Mouse (Mus musculus): ENCODE data around the gene Tceal9. TPM values are rescaled to one million over a fixed set of nuclear protein-coding genes. Genes with fewer than 3 reads are reported as not detected.
A peak's percentile ranks its signal among the peaks of the same experiment; 100 is the strongest.
"Not testable (repeated sequence)": the region's sequence is repeated elsewhere in the genome, so short reads cannot be mapped to it uniquely, and the experiment has no call there.

Gene Tceal9
- polyA plus RNA-seq, 1 experiment: 93.5 TPM

DNA sequence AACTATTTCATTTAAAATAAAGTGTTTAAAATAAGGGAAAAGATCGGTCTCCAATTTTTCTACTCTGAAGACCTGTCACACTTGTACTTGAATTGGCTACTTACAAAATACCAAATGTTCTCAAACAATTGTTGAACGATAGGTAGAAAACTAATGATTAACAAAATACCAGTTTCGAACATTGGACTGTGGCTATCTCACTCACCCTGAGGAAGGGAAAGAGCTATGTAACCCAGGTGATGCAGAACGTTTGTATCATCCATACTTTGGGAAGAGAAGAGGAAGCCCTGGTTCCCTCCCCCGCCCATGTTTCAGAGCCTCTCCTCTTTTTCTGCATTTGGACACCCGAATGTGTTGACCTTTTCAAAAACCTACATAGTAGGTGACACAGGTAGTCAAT lies 40.5 kb upstream of the Tceal9 start:
- Histone ChIP-seq H3K27me3 (ENCODE audit: control insufficient read depth, insufficient read depth, insufficient read length) (no peaks in the 10 kb centered on the region), H3K79me3 (ENCODE audit: low read depth) (no peaks in the 10 kb centered on the region), H3K36me3 (ENCODE audit: control insufficient read depth, insufficient read depth) (no peaks in the 10 kb centered on the region), H3K4me3 (ENCODE audit: insufficient read depth, poor library complexity, severe bottlenecking) (no peak overlapping the region), H3ac (ENCODE audit: control insufficient read depth, insufficient read length, low read depth) (no peak overlapping the region), H3K79me2 (ENCODE audit: control insufficient read depth, insufficient read depth) (no peaks in the 10 kb centered on the region)
- TF ChIP-seq MAX (IDR thresholded peaks at IDR 0.05) (no peak), CEBPB (IDR thresholded peaks at IDR 0.05; ENCODE audit: low read depth) (no peak), CTCF (IDR thresholded peaks at IDR 0.05; ENCODE audit: control insufficient read depth, insufficient read depth, insufficient read length) (no peak), MYOG (IDR thresholded peaks at IDR 0.05; ENCODE audit: control insufficient read depth, extremely low read depth, insufficient read length) (no peak), USF1 (IDR thresholded peaks at IDR 0.05; ENCODE audit: low read depth) (no peak), MYOD1 (IDR thresholded peaks at IDR 0.05; ENCODE audit: control insufficient read depth, insufficient read length, low read depth) (no peak), FOSL1 (IDR thresholded peaks at IDR 0.05; ENCODE audit: insufficient read depth, low read length, poor library complexity, severe bottlenecking) (no peak)

DNA sequence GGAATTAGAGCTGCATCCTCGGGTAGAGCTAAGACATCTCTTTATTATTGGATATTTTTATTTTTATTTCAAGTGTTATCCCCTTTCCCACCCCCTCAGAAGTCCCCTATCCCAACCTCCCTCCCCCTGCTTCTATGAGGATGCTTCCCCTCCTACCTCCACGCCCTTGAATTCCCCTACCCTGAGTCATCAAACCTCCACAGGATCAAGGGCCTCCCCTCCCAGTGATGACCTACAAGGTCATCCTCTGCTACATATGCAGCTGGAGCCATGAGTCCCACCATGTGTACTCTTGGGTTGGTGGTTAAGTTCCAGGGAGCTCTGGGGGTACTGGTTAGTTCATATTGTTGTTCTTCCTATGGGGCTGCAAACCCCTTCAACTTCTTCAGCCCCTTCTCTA lies 31.5 kb upstream of the Tceal9 start:
- TF ChIP-seq MAX (IDR thresholded peaks at IDR 0.05) (no peak), CEBPB (IDR thresholded peaks at IDR 0.05; ENCODE audit: low read depth) (no peak), CTCF (IDR thresholded peaks at IDR 0.05; ENCODE audit: control insufficient read depth, insufficient read depth, insufficient read length) (no peak), FOSL1 (IDR thresholded peaks at IDR 0.05; ENCODE audit: insufficient read depth, low read length, poor library complexity, severe bottlenecking) (no peak), MYOD1 (IDR thresholded peaks at IDR 0.05; ENCODE audit: control insufficient read depth, insufficient read length, low read depth) (no peak), MYOG (IDR thresholded peaks at IDR 0.05; ENCODE audit: control insufficient read depth, extremely low read depth, insufficient read length) (no peak), USF1 (IDR thresholded peaks at IDR 0.05; ENCODE audit: low read depth) (no peak)
- Histone ChIP-seq H3ac (ENCODE audit: control insufficient read depth, insufficient read length, low read depth) (no peak overlapping the region), H3K4me3 (ENCODE audit: insufficient read depth, poor library complexity, severe bottlenecking) (no peak overlapping the region), H3K79me3 (ENCODE audit: low read depth) (no peaks in the 10 kb centered on the region), H3K79me2 (ENCODE audit: control insufficient read depth, insufficient read depth) (no peaks in the 10 kb centered on the region), H3K27me3 (ENCODE audit: control insufficient read depth, insufficient read depth, insufficient read length) (no peaks in the 10 kb centered on the region), H3K36me3 (ENCODE audit: control insufficient read depth, insufficient read depth) (no peaks in the 10 kb centered on the region)

DNA sequence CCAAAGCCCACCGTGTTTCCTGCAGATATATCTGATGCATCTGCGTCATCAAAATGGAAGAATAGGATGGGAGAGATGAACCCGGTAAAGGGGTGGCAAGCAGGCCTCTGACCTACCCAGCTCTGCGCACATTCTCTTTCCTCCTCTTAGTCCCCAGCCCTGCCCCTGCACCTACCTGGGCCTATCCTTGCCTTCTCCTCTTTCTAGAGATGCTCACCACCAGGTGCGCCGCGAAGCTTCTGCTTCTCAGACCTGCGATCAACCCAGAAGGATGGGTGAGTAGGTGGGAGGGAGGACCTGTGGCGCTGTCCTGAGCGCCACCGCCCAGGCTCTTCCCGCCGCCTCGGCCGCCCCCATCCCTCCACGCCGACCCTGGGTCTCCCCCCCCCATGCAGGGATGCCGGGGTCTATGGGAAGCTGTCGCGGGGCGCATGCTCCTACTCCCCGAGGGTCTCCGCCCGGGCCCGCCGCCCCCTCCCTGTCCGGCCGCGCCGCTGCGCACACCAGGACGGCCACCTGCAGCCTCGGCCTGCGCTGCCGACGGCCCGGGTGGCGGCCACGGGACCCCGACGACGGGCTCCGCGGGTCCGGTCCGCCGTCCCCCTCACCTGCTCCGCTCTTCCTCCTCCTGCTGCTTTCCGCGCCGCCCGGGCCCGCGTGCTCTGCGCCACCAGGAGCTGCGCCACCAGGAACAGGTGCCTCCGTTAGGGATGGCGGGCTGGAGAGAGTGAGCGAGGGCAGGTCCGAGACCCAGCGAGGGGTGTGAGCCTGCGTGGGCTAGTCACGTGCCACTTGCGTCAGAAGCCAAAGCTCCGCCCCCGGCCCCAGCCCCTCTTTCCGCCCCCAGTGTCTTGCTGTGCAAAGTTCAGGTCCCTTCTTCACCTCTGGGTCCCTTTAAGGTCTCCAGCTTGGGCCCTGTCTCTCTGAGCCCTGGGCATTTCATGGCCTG lies 29.9 kb upstream of the Tceal9 start, which contains the start of the genes Tceal7 and Bex1:
Gene Tceal7 (plus strand): TSS at position 51 of the 949 bp plus-strand sequence.
Gene Bex1 (minus strand): TSS at position 785 of the 949 bp plus-strand sequence.
- not testable (repeated sequence) for H3K4me3 ChIP-seq (ENCODE audit: insufficient read depth, poor library complexity, severe bottlenecking); H3K79me2 ChIP-seq (ENCODE audit: control insufficient read depth, insufficient read depth); H3ac ChIP-seq (ENCODE audit: control insufficient read depth, insufficient read length, low read depth); H3K27me3 ChIP-seq (ENCODE audit: control insufficient read depth, insufficient read depth, insufficient read length); H3K36me3 ChIP-seq (ENCODE audit: control insufficient read depth, insufficient read depth); H3K79me3 ChIP-seq (ENCODE audit: low read depth)

DNA sequence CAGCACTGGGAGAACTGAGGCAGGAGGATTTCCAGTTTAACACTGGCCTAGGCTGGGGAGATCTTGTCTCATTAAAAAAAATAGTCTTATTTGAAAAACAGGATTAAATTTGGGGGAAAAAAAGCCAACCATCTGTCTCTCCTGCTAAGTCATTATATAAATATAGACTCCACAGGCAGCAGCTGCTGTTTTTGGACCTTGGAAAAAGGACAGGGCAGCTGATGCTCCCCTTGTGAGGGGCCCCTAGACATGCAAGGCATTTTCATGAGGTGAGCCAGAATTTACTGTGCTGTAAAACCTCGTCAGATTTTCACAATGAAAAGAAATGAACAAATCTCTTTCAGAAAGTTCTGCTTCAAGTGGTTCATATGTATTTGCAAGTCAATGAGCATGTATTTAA lies 28.6 kb upstream of the Tceal9 start:
- no peaks in the 10 kb centered on the region for H3K79me2 ChIP-seq (ENCODE audit: control insufficient read depth, insufficient read depth)
- H3K4me3 ChIP-seq (ENCODE audit: insufficient read depth, poor library complexity, severe bottlenecking): no peak overlapping the region
- no peak overlapping the region for H3ac ChIP-seq (ENCODE audit: control insufficient read depth, insufficient read length, low read depth)
- TF ChIP-seq USF1 (IDR thresholded peaks at IDR 0.05; ENCODE audit: low read depth) (no peak), CTCF (IDR thresholded peaks at IDR 0.05; ENCODE audit: control insufficient read depth, insufficient read depth, insufficient read length) (no peak), FOSL1 (IDR thresholded peaks at IDR 0.05; ENCODE audit: insufficient read depth, low read length, poor library complexity, severe bottlenecking) (no peak), MAX (IDR thresholded peaks at IDR 0.05) (no peak), MYOD1 (IDR thresholded peaks at IDR 0.05; ENCODE audit: control insufficient read depth, insufficient read length, low read depth) (no peak), CEBPB (IDR thresholded peaks at IDR 0.05; ENCODE audit: low read depth) (no peak), MYOG (IDR thresholded peaks at IDR 0.05; ENCODE audit: control insufficient read depth, extremely low read depth, insufficient read length) (no peak)
- H3K36me3 ChIP-seq (ENCODE audit: control insufficient read depth, insufficient read depth): no peaks in the 10 kb centered on the region
- H3K79me3 ChIP-seq (ENCODE audit: low read depth): no peaks in the 10 kb centered on the region
- no peaks in the 10 kb centered on the region for H3K27me3 ChIP-seq (ENCODE audit: control insufficient read depth, insufficient read depth, insufficient read length)

DNA sequence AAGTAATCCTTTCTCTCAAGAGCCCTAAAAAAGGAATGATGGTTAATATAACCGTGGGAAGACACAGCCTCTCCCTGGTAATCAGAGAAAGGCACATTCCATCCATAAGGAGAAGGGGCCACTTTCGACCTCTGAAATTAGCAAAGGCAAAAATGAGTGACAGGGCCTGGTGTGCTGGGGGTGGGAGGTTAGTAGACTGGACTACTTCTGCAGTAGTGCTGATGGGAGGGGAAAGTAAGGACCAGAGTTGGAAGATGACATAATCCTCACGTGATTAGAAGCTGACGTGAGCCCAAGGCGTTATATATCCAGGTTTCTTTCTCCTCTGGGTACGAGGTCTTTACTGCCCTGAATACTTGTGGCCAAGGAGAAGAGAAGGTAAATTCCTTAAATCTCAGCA lies 21.2 kb upstream of the Tceal9 start:
- H3ac ChIP-seq (ENCODE audit: control insufficient read depth, insufficient read length, low read depth): no peak overlapping the region
- no peaks in the 10 kb centered on the region for H3K27me3 ChIP-seq (ENCODE audit: control insufficient read depth, insufficient read depth, insufficient read length)
- H3K79me3 ChIP-seq (ENCODE audit: low read depth): no peaks in the 10 kb centered on the region
- TF ChIP-seq MYOD1 (IDR thresholded peaks at IDR 0.05; ENCODE audit: control insufficient read depth, insufficient read length, low read depth): no peak
- TF ChIP-seq MAX (IDR thresholded peaks at IDR 0.05): no peak
- TF ChIP-seq MYOG (IDR thresholded peaks at IDR 0.05; ENCODE audit: control insufficient read depth, extremely low read depth, insufficient read length): no peak
- no peak for TF ChIP-seq CTCF (IDR thresholded peaks at IDR 0.05; ENCODE audit: control insufficient read depth, insufficient read depth, insufficient read length)
- TF ChIP-seq USF1 (IDR thresholded peaks at IDR 0.05; ENCODE audit: low read depth): peak; percentile 14
- H3K79me2 ChIP-seq (ENCODE audit: control insufficient read depth, insufficient read depth): no peaks in the 10 kb centered on the region
- H3K36me3 ChIP-seq (ENCODE audit: control insufficient read depth, insufficient read depth): no peaks in the 10 kb centered on the region
- H3K4me3 ChIP-seq (ENCODE audit: insufficient read depth, poor library complexity, severe bottlenecking): no peak overlapping the region

DNA sequence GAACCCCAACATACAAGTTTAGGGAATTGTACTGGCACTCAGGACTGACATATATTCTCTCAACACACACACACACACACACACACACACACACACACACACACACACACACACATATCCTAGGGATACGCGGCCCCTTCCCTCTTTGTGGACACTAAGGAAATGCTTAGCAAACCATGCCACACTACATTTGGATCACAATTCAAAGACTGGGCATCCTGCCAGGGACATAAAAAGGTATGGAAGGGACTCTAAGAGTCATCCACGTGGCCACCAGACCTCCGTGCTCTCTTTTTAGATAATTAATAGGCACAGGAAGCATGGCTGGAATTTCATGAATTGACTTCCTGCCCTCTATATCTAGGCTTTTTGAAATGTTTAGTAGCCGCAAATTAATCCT lies 17.1 kb upstream of the Tceal9 start:
- TF ChIP-seq MYOD1 (IDR thresholded peaks at IDR 0.05; ENCODE audit: control insufficient read depth, insufficient read length, low read depth) (no peak), USF1 (IDR thresholded peaks at IDR 0.05; ENCODE audit: low read depth) (no peak), MAX (IDR thresholded peaks at IDR 0.05) (no peak), MYOG (IDR thresholded peaks at IDR 0.05; ENCODE audit: control insufficient read depth, extremely low read depth, insufficient read length) (no peak), CEBPB (IDR thresholded peaks at IDR 0.05; ENCODE audit: low read depth) (no peak), CTCF (IDR thresholded peaks at IDR 0.05; ENCODE audit: control insufficient read depth, insufficient read depth, insufficient read length) (no peak), FOSL1 (IDR thresholded peaks at IDR 0.05; ENCODE audit: insufficient read depth, low read length, poor library complexity, severe bottlenecking) (no peak)
- Histone ChIP-seq H3ac (ENCODE audit: control insufficient read depth, insufficient read length, low read depth) (no peak overlapping the region), H3K27me3 (ENCODE audit: control insufficient read depth, insufficient read depth, insufficient read length) (no peaks in the 10 kb centered on the region), H3K4me3 (ENCODE audit: insufficient read depth, poor library complexity, severe bottlenecking) (no peak overlapping the region), H3K79me3 (ENCODE audit: low read depth) (no peaks in the 10 kb centered on the region), H3K36me3 (ENCODE audit: control insufficient read depth, insufficient read depth) (no peaks in the 10 kb centered on the region), H3K79me2 (ENCODE audit: control insufficient read depth, insufficient read depth) (no peaks in the 10 kb centered on the region)

All from C2C12 (cell line).